Mouse (Mus musculus): ENCODE measurements around the gene Nxpe3.
"Not testable (repeated sequence)": the region's sequence is repeated elsewhere in the genome, so short reads cannot be mapped to it uniquely, and the experiment has no call there.

DNA sequence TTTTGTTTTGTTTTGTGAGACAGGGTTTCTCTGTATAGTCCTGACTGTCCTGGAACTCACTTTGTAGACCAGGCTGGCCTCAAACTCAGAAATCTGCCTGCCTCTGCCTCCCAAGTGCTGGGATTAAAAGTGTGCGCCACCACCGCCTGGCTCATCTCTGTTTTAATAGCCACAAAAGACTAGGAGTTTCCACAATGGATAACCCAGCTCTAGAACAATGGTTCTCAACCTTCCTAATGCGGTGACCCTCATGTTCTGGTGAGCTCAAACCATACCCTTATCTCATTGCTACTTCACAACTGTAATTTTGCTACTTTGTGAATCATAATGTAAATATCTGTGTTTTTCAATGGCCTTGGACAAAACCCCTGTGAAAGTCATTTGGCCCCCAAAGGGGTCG, 35.7 kb downstream of the Nxpe3 start:
- not testable (repeated sequence) for TF ChIP-seq POLR2A (IDR thresholded peaks at IDR 0.05; ENCODE audit: extremely low read depth, insufficient read depth, low read length); CTCF (IDR thresholded peaks at IDR 0.05; ENCODE audit: low read depth, low read length)

Data from liver, adult 2 months (tissue).